Mouse (Mus musculus): ENCODE measurements around the gene Gak. TPM values are rescaled to one million over a fixed set of nuclear protein-coding genes. Genes with fewer than 3 reads are reported as not detected.

The Gak gene
- polyA plus RNA-seq, 1 experiment from 2014 or later = 36.1 TPM

DNA sequence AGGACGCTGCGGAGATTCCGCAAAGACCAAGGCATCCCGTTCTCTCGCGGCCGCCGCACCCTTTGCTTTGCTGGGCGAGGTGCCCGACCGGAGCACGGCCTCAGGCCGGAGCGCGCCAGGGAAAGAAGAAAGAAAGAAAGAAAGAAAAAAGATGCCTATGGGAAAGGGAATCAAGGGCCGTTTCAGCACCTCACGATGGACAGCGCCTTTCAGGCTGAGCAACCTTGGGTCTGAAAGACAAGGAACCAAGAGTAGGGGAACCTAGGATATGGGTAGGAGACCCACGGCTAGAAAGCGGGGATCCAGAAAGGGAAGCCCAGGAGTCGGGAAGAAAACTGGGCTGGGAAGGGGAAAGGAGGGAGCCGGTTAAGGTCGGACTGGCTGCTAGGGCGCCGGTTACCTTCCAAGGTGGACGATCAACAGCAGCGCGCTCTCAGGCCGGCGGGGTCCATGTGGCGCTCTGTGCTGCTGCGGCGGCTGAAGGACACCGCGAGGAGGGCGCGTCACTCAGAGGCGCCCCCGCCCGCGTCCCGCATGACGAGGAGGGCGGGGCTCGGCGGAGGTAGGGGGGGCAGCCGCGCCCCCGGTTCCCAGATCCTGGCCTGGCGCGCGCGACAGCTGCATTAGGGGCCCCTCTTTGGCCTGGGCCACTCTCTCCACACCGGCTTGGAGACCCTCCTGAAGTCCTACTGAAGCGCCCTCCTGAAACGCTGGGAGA is 79.9 kb downstream of the Gak start, which contains the start of gene Cplx1:
Gene Cplx1 (minus strand): TSS at position 536 of the 718 bp plus-strand sequence.
- Histone ChIP-seq H3K4me2 (replicated peaks; ENCODE audit: low read depth) (peak within 1 kb of the TSS; percentile 41), H3K9ac (ENCODE audit: low read length) (no peak within 1 kb of the TSS), H3K4me3 (ENCODE audit: low read depth, low read length) (no peak within 1 kb of the TSS), H3K27ac (replicated peaks) (no peak within 1 kb of the TSS), H3K36me3 (ENCODE audit: control insufficient read depth, insufficient read depth, low read length) (no peaks in the 10 kb centered on the region), H3K9me3 (ENCODE audit: control insufficient read depth, low read length) (no peaks in the 10 kb centered on the region), H3K27me3 (ENCODE audit: control insufficient read depth, insufficient read depth, low read length) (no peaks in the 10 kb centered on the region), H3K4me1 (replicated peaks; ENCODE audit: control insufficient read depth, insufficient read depth) (no peaks in the 10 kb centered on the region)
- peak; percentile 65; the same call in 1 of the 2 replicates for ATAC-seq (ENCODE audit: low FRiP score, low TSS enrichment)
- TF ChIP-seq CTCF (IDR thresholded peaks at IDR 0.05; ENCODE audit: low read depth) = no peak
- TF ChIP-seq EP300 (optimal IDR thresholded peaks at IDR 0.05) = no peak
- DNase-seq (ENCODE audit: low spot score) = peak; percentile 72
- under 1% methylated on average over 54 of the region's 56 CpGs for whole genome bisulfite sequencing

DNA sequence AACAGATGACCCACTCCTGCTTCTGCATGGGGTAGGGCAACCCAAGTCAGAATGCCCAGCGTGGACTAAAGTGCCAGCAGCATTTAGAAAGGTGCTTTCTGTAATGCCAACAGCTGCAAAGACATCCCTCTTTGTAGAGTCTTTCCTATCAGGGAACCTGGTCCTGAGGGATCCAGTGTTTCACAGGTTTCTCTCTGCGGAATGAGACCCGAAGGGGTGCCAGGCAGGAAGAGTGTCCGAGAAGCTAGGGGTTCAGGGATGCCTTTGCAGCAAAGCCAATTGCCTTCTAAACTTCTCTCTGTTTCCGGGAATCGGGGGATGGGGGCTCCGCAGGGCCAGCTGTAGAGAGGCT is 80.4 kb downstream of the Gak start:
- Histone ChIP-seq H3K4me3 (ENCODE audit: low read depth, low read length) (no peak overlapping the region), H3K9ac (ENCODE audit: low read length) (no peak overlapping the region), H3K27me3 (ENCODE audit: control insufficient read depth, insufficient read depth, low read length) (no peaks in the 10 kb centered on the region), H3K9me3 (ENCODE audit: control insufficient read depth, low read length) (no peaks in the 10 kb centered on the region), H3K4me2 (replicated peaks; ENCODE audit: low read depth) (no peak overlapping the region), H3K4me1 (replicated peaks; ENCODE audit: control insufficient read depth, insufficient read depth) (no peaks in the 10 kb centered on the region), H3K27ac (replicated peaks) (no peak overlapping the region), H3K36me3 (ENCODE audit: control insufficient read depth, insufficient read depth, low read length) (no peaks in the 10 kb centered on the region)
- TF ChIP-seq EP300 (optimal IDR thresholded peaks at IDR 0.05) = no peak
- TF ChIP-seq CTCF (IDR thresholded peaks at IDR 0.05; ENCODE audit: low read depth) = no peak
- DNase-seq (ENCODE audit: low spot score) (no peak), ATAC-seq (ENCODE audit: low FRiP score, low TSS enrichment) (no peak)
- 13% methylated on average over 7 of the region's 7 CpGs for WGBS

DNA sequence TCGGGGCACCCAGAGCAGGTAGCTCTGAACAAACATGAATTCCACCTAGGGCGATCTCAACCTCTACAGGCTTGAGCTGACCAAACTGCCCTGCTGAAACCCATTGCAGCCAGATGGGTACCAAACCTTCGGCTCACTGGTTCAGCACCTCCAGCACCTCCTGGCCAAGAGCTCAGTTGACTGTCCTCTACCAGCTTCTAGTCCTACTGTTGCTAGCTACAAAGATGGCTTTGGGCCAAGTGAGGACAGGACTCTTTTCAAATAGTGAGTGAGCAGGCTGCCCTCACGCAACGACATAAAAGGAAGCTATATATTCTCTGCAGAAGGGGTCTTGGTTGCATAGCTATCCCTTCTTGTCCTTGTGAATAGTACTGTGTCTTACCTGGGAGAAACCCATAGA is 81.9 kb downstream of the Gak start:
- no peaks in the 10 kb centered on the region for H3K27me3 ChIP-seq (ENCODE audit: control insufficient read depth, insufficient read depth, low read length)
- no peaks in the 10 kb centered on the region for H3K36me3 ChIP-seq (ENCODE audit: control insufficient read depth, insufficient read depth, low read length)
- H3K4me3 ChIP-seq (ENCODE audit: low read depth, low read length) = no peak overlapping the region
- no peak overlapping the region for H3K27ac ChIP-seq (replicated peaks)
- TF ChIP-seq CTCF (IDR thresholded peaks at IDR 0.05; ENCODE audit: low read depth) = no peak
- no peak for TF ChIP-seq EP300 (optimal IDR thresholded peaks at IDR 0.05)
- 81% methylated on average over 5 of the region's 5 CpGs for WGBS
- H3K4me1 ChIP-seq (replicated peaks; ENCODE audit: control insufficient read depth, insufficient read depth) = no peaks in the 10 kb centered on the region
- no peaks in the 10 kb centered on the region for H3K9me3 ChIP-seq (ENCODE audit: control insufficient read depth, low read length)
- no peak overlapping the region for H3K9ac ChIP-seq (ENCODE audit: low read length)
- no peak for ATAC-seq (ENCODE audit: low FRiP score, low TSS enrichment)
- no peak for DNase-seq (ENCODE audit: low spot score)
- no peak overlapping the region for H3K4me2 ChIP-seq (replicated peaks; ENCODE audit: low read depth)

DNA sequence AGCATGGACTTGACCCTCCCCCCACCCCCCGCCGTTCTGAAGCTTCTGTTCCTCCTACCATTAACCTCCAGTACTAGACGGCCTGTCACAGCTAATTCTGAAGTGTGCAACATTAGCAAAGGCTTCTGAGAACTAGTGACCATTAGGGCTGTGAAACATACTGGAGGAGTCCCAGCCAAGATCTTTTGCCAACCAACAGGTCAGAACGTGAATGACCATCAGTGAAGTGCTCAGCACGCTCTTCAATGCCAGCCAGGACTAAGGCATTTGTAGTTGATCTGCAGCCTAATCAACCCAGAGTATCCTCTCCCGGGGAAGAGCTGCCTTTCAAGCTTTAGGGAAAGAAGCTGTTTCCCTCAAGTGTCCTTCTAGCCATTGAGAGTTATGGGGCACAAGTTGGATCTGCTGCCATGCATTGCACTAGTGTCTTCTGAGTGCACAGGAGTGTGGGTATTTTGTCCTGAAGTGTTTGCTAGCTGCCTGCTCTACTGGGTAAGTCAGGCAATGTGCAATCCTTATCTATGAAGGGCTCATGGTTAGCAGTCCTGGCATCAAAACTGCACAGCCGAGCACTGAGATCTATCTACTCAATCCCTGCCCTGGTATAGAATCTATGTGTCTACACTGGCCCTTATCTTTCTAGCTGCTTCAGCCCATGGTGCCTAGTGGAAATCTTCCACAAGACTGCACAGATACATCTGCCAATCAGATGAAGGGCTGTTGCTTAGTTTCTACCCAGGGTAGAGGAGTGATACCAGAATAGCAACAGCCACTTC is 85.9 kb downstream of the Gak start:
- WGBS = 71% methylated on average over 7 of the region's 7 CpGs
- no peak for ATAC-seq (ENCODE audit: low FRiP score, low TSS enrichment)
- H3K9ac ChIP-seq (ENCODE audit: low read length) = no peak overlapping the region

DNA sequence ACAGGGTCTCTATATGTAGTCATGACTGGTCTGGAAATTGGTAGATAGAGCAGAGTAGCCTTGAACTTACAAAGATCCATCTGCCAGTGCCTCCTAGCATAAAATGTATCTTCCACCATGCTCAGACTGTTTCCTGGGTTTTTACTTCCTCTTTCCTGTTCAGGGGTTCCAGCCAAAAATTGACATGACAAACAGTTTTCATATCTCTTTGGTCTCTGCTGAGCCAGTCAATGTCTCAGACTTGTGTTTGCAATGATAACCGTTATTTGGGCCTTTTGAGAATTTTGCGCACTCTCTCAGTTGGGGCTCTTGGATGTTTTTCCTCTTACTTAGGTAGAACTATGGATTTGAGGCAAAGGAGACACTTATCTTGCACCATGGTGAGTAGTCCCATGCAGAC is 95.4 kb downstream of the Gak start:
- H3K4me1 ChIP-seq (replicated peaks; ENCODE audit: control insufficient read depth, insufficient read depth) = no peaks in the 10 kb centered on the region
- TF ChIP-seq CTCF (IDR thresholded peaks at IDR 0.05; ENCODE audit: low read depth) = no peak
- no peak for TF ChIP-seq EP300 (optimal IDR thresholded peaks at IDR 0.05)
- peaks cover 7% of the 10 kb centered on the region; the same call in 1 of the 2 replicates for H3K9me3 ChIP-seq (ENCODE audit: control insufficient read depth, low read length)
- no peak overlapping the region for H3K4me3 ChIP-seq (ENCODE audit: low read depth, low read length)
- 98% methylated on average over 2 of the region's 2 CpGs for WGBS
- no peak for ATAC-seq (ENCODE audit: low FRiP score, low TSS enrichment)
- no peak overlapping the region for H3K27ac ChIP-seq (replicated peaks)
- no peak for DNase-seq (ENCODE audit: low spot score)
- H3K9ac ChIP-seq (ENCODE audit: low read length) = no peak overlapping the region
- H3K36me3 ChIP-seq (ENCODE audit: control insufficient read depth, insufficient read depth, low read length) = no peaks in the 10 kb centered on the region
- H3K27me3 ChIP-seq (ENCODE audit: control insufficient read depth, insufficient read depth, low read length) = no peaks in the 10 kb centered on the region
- no peak overlapping the region for H3K4me2 ChIP-seq (replicated peaks; ENCODE audit: low read depth)

More for the DNA sequence above, 85.9 kb downstream of the Gak start:
- Histone ChIP-seq H3K9me3 (ENCODE audit: control insufficient read depth, low read length) (no peaks in the 10 kb centered on the region), H3K27ac (replicated peaks) (no peak overlapping the region), H3K27me3 (ENCODE audit: control insufficient read depth, insufficient read depth, low read length) (no peaks in the 10 kb centered on the region), H3K4me2 (replicated peaks; ENCODE audit: low read depth) (no peak overlapping the region), H3K4me1 (replicated peaks; ENCODE audit: control insufficient read depth, insufficient read depth) (no peaks in the 10 kb centered on the region), H3K36me3 (ENCODE audit: control insufficient read depth, insufficient read depth, low read length) (no peaks in the 10 kb centered on the region), H3K4me3 (ENCODE audit: low read depth, low read length) (no peak overlapping the region)
- peak; percentile 9 for DNase-seq (ENCODE audit: low spot score)
- no peak for TF ChIP-seq CTCF (IDR thresholded peaks at IDR 0.05; ENCODE audit: low read depth)
- TF ChIP-seq EP300 (optimal IDR thresholded peaks at IDR 0.05) = no peak

DNA sequence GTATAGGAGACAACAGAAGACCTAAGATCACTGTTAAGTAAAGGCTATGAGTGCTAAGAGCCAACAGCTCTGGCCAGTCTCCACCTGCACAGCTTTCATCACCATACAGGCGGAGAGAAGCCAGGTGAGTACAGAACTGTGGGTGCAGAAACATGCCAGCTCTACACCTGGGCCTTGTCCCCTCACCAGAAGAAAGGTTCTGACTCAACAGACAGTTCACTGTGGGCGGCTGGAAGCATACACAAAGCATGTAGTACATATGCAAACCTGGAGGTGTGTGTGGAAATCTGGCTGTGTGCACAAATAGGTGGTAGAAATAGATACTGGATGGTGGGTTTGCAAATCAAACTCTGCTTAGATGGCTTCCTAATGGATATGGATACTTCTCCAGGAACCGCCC is 107.0 kb downstream of the Gak start:
- no peak for TF ChIP-seq CTCF (IDR thresholded peaks at IDR 0.05; ENCODE audit: low read depth)
- TF ChIP-seq EP300 (optimal IDR thresholded peaks at IDR 0.05) = no peak
- ATAC-seq (ENCODE audit: low FRiP score, low TSS enrichment) (no peak), DNase-seq (ENCODE audit: low spot score) (no peak)
- Histone ChIP-seq H3K27me3 (ENCODE audit: control insufficient read depth, insufficient read depth, low read length) (no peaks in the 10 kb centered on the region), H3K36me3 (ENCODE audit: control insufficient read depth, insufficient read depth, low read length) (no peaks in the 10 kb centered on the region), H3K27ac (replicated peaks) (no peak overlapping the region), H3K4me3 (ENCODE audit: low read depth, low read length) (no peak overlapping the region), H3K9ac (ENCODE audit: low read length) (no peak overlapping the region), H3K9me3 (ENCODE audit: control insufficient read depth, low read length) (no peaks in the 10 kb centered on the region), H3K4me1 (replicated peaks; ENCODE audit: control insufficient read depth, insufficient read depth) (no peaks in the 10 kb centered on the region), H3K4me2 (replicated peaks; ENCODE audit: low read depth) (no peak overlapping the region)
- WGBS = 81% methylated on average over 3 of the region's 3 CpGs

All from stomach, postnatal 0 days (tissue).